Mouse (Mus musculus): ENCODE results near the gene Gcsam.

Gcsam gene

GRCm38 (mm10) chr16:45653009-45653933 lies 43.1 kb downstream of the Gcsam start:
- DNase-seq = no peak

- no peak for DNase-seq
Observed at GRCm38 (mm10) chr16:45653934-45654332, 43.8 kb downstream of the Gcsam start, which contains the start of gene BC016579. TSS of gene BC016579 (minus strand) at chr16:45654068.

GRCm38 (mm10) chr16:45654465-45654864 lies 44.3 kb downstream of the Gcsam start:
- DNase-seq = no peak

GRCm38 (mm10) chr16:45657574-45658159 lies 47.5 kb downstream of the Gcsam start:
- no peak for DNase-seq

- DNase-seq = no peak
Observed at GRCm38 (mm10) chr16:45658248-45658647, 48.1 kb downstream of the Gcsam start.

GRCm38 (mm10) chr16:45659596-45659995 lies 49.4 kb downstream of the Gcsam start:
- peak; percentile 48 for DNase-seq

- DNase-seq = no peak
Observed at GRCm38 (mm10) chr16:45662381-45662780, 52.2 kb downstream of the Gcsam start.

GRCm38 (mm10) chr16:45666136-45666535 lies 56.0 kb downstream of the Gcsam start:
- DNase-seq = no peak

GRCm38 (mm10) chr16:45668178-45668577 lies 58.0 kb downstream of the Gcsam start:
- DNase-seq = no peak

GRCm38 (mm10) chr16:45670005-45670404 lies 59.8 kb downstream of the Gcsam start:
- DNase-seq = no peak
